Mouse (Mus musculus): ENCODE measurements around the gene Fbxl15.

Gene Fbxl15

GRCm38 (mm10) chr19:46322996-46323572 is 4.9 kb upstream of the Fbxl15 start:
- DNase-seq = peak; percentile 86

- no peak for DNase-seq
Measured at GRCm38 (mm10) chr19:46323716-46324115, 4.3 kb upstream of the Fbxl15 start.

- peak; percentile 90 for DNase-seq
Measured at GRCm38 (mm10) chr19:46324366-46324765, 3.6 kb upstream of the Fbxl15 start.

GRCm38 (mm10) chr19:46324918-46325317 is 3.1 kb upstream of the Fbxl15 start:
- peak; percentile 83 for DNase-seq

- DNase-seq = peak; percentile 91
Measured at GRCm38 (mm10) chr19:46326019-46326755, 1.8 kb upstream of the Fbxl15 start.

GRCm38 (mm10) chr19:46326756-46327305 is 1.2 kb upstream of the Fbxl15 start, which contains the start of gene Psd:
Psd (minus strand) TSS chr19:46327156.
- DNase-seq = peak; percentile 94

- peak; percentile 91 for DNase-seq
Measured at GRCm38 (mm10) chr19:46327531-46328064, 386 bp upstream of the Fbxl15 start.

- DNase-seq = peak; percentile 93
Measured at GRCm38 (mm10) chr19:46329031-46329641, 1.2 kb downstream of the Fbxl15 start.

GRCm38 (mm10) chr19:46329951-46330350 is 2.0 kb downstream of the Fbxl15 start:
- peak; percentile 98 for DNase-seq

- DNase-seq = peak; percentile 91
Measured at GRCm38 (mm10) chr19:46330696-46331095, 2.7 kb downstream of the Fbxl15 start.

GRCm38 (mm10) chr19:46331326-46331725 is 3.3 kb downstream of the Fbxl15 start:
- DNase-seq = peak; percentile 92

GRCm38 (mm10) chr19:46331936-46332335 is 4.0 kb downstream of the Fbxl15 start:
- no peak for DNase-seq

GRCm38 (mm10) chr19:46332721-46333339 is 4.8 kb downstream of the Fbxl15 start:
- peak; percentile 86 for DNase-seq

GRCm38 (mm10) chr19:46333906-46334305 is 5.9 kb downstream of the Fbxl15 start:
- peak; percentile 85 for DNase-seq

GRCm38 (mm10) chr19:46337719-46338330 is 9.8 kb downstream of the Fbxl15 start:
- no peak for DNase-seq

- peak; percentile 99 for DNase-seq
Measured at GRCm38 (mm10) chr19:46338331-46338936, 10.4 kb downstream of the Fbxl15 start, which contains the start of gene Cuedc2. Cuedc2 (minus strand) TSS chr19:46338702.

GRCm38 (mm10) chr19:46338942-46339286 is 10.9 kb downstream of the Fbxl15 start:
- no peak for DNase-seq

- DNase-seq = peak; percentile 97
Measured at GRCm38 (mm10) chr19:46339287-46339971, 11.4 kb downstream of the Fbxl15 start.

GRCm38 (mm10) chr19:46344710-46345419 is 16.9 kb downstream of the Fbxl15 start:
- no peak for DNase-seq

- DNase-seq = no peak
Measured at GRCm38 (mm10) chr19:46347146-46347545, 19.2 kb downstream of the Fbxl15 start.

Data from heart, adult 11 months (tissue).